Mouse (Mus musculus) midbrain, embryonic 14.5 days (tissue): ENCODE data around the gene Ppfibp1. TPM values are rescaled to one million over a fixed set of nuclear protein-coding genes. Genes with fewer than 3 reads are reported as not detected.

Experiments
- ATAC-seq: fragments of 200-750 bp; cut with Nextera tagmentation; 2 replicates; pipeline ENCODE4 v1.8.0; 2017; ENCODE audit warnings: moderate number of reproducible peaks, moderate library complexity; ENCODE audit not compliant: low FRiP score, low TSS enrichment
- DNase-seq: peaks from one replicate; pipeline ENCODE4 v3.0.0-alpha.2; 2015
- H3K27ac ChIP-seq: fragments of 300-500 bp; sonication (generic); replicated peaks from 2 replicates; pipeline ENCODE4 v1.5.1; 2014; ENCODE audit warnings: mild to moderate bottlenecking, low read depth, low read length, moderate library complexity
- H3K27me3 ChIP-seq: fragments of 300-500 bp; sonication (generic); 2 replicates; pipeline ENCODE4 v1.6.1; 2014; ENCODE audit warnings: low read length, control low read depth, mixed read lengths; ENCODE audit not compliant: control insufficient read depth, insufficient read depth
- H3K36me3 ChIP-seq: fragments of 300-500 bp; sonication (generic); 2 replicates; pipeline ENCODE4 v1.6.1; 2014; ENCODE audit warnings: low read length, control low read depth; ENCODE audit not compliant: control insufficient read depth, insufficient read depth
- H3K4me1 ChIP-seq: fragments of 300-500 bp; sonication (generic); 2 replicates; pipeline ENCODE4 v1.6.1; 2014; ENCODE audit warnings: mild to moderate bottlenecking, antibody characterized with exemption, low read length, control low read depth; ENCODE audit not compliant: control insufficient read depth, insufficient read depth
- H3K4me2 ChIP-seq: fragments of 300-500 bp; sonication (generic); 2 replicates; pipeline ENCODE4 v1.6.1; 2014; ENCODE audit warnings: mild to moderate bottlenecking, low read length, moderate library complexity
- H3K4me3 ChIP-seq: fragments of 300-500 bp; sonication (generic); replicated peaks from 2 replicates; pipeline ENCODE4 v1.5.1; 2014; ENCODE audit warnings: low read depth, low read length
- H3K9ac ChIP-seq: fragments of 300-500 bp; sonication (generic); replicated peaks from 2 replicates; pipeline ENCODE4 v1.6.1; 2014; ENCODE audit warnings: mild to moderate bottlenecking, low read length, moderate library complexity
- H3K9me3 ChIP-seq: fragments of 300-500 bp; sonication (generic); 2 replicates; pipeline ENCODE4 v1.6.1; 2016; ENCODE audit warnings: low read length, control low read depth, mixed read lengths; ENCODE audit not compliant: control insufficient read depth
- WGBS: fragments of 180-500 bp; shearing (Covaris S2); extraction: QIAGEN DNeasy Blood & Tissue Kit; methylation state at CpG from one replicate; pipeline ENCODE4 v1.1.7; 2014; 5-methylcytosine and 5-hydroxymethylcytosine counted together
- polyA plus RNA-seq: library from polyadenylated mRNA; unstranded; fragments of >200 nt; fragmentation: Nextera tagmentation; extraction: Ambion mirVana; gene quantifications from 2 replicates; pipeline ENCODE4 v1.2.1, GENCODE M21; 2014

Gene Ppfibp1
- polyA plus RNA-seq, 1 experiment from 2014 or later = 13.4 TPM

DNA sequence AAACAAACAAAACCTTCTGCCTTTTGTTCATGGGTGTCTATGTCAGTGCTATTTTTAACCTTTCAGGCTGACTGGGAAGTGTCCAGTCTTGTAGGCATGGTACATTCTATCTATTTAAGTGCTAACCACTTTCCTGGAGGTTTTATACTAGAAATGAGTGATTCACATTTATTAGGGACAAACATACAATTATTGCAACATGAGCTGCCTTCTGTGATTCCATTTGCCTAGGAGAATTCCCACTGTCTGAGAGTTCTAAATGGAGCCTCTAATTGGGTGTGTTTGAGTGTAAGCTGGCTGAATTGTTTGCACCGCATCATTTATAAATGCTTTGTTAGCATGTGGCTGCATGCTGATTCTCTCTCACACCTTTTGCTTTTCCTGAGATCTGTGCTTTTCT, 27.5 kb downstream of the Ppfibp1 start:
- no peak for ATAC-seq
- H3K27me3 ChIP-seq = no peaks in the 10 kb centered on the region
- H3K27ac ChIP-seq = no peak overlapping the region
- H3K36me3 ChIP-seq = no peaks in the 10 kb centered on the region
- DNase-seq = no peak
- WGBS = 80% methylated on average over 1 of the region's 1 CpGs
- H3K4me1 ChIP-seq = no peaks in the 10 kb centered on the region
- no peak overlapping the region for H3K4me3 ChIP-seq
- no peaks in the 10 kb centered on the region for H3K9me3 ChIP-seq
- no peak overlapping the region for H3K9ac ChIP-seq
- no peak overlapping the region for H3K4me2 ChIP-seq

DNA sequence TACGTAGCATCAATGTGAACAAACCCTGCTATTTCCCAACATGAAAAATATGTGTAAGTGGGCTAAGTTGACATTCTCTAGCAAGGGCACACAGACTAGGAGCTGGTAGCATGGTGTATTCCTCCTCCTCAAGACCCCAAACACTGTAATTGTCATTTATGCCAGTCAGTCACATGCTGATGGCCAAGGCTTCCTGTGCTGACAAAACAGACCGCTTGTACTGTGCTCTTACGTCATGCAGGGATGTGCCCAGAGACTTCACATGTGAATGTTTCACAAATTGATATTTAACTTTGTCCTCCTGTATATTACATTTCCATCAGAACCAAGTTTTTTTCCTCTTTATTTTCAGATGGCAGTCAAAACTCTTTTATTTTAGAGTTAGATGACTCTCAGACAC, 29.1 kb downstream of the Ppfibp1 start:
- Histone ChIP-seq H3K4me3 (no peak overlapping the region), H3K27me3 (no peaks in the 10 kb centered on the region), H3K4me2 (no peak overlapping the region), H3K27ac (no peak overlapping the region), H3K9me3 (no peaks in the 10 kb centered on the region), H3K4me1 (no peaks in the 10 kb centered on the region), H3K9ac (no peak overlapping the region), H3K36me3 (no peaks in the 10 kb centered on the region)
- DNase-seq (no peak), ATAC-seq (no peak)
- WGBS = 94% methylated on average over 3 of the region's 3 CpGs

DNA sequence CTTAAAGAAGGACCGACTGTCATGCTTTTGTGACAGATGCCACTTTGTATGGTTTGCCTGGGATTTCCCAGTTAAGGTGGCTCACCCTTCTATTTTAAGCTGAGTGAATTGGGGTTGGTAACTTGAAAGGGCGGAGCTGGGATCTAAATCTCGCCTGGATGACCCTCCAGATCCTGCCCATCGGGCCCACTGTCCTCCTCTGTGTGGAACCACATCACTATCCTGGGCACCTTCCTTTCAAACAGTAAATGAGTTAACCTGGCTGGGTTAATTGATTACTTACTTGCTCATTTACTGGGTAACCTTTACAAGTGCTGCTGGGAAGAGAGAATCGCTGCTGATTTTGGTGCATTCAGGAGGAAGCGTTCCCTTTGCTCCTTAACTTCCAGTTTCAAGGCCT, 30.1 kb downstream of the Ppfibp1 start:
- 89% methylated on average over 6 of the region's 6 CpGs for WGBS
- no peak overlapping the region for H3K4me3 ChIP-seq
- H3K4me1 ChIP-seq = no peaks in the 10 kb centered on the region
- no peak overlapping the region for H3K9ac ChIP-seq
- H3K9me3 ChIP-seq = no peaks in the 10 kb centered on the region
- H3K36me3 ChIP-seq = no peaks in the 10 kb centered on the region
- no peak overlapping the region for H3K27ac ChIP-seq
- DNase-seq (no peak), ATAC-seq (no peak)
- H3K27me3 ChIP-seq = no peaks in the 10 kb centered on the region
- no peak overlapping the region for H3K4me2 ChIP-seq

DNA sequence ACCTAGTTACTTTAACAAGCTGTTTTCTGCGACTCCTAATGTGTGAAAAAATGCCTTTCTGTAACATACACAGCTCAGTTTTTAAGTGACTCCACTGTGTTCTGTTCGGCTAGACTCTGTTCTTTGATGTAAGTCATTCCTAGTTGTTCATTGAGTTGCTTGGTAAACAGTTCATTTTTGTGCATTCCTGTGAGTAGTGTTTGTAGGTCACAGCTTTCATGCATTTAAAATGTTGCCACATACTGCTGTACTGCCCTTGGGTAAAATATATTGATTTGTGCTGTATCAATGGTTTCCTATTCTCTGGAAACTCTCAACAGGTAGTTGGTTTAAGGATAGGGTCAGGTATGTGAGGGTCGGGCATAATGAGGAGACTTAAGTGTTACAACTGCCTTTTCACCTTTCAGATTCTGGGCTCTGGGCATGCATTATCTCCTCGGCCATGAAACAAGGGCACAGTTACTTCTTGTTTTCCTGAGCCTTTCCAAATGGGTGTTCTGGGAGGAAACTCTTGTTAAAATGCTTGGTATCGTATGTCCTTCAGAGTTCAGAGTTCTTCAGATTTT, 38.2 kb downstream of the Ppfibp1 start:
- WGBS = 88% methylated on average over 5 of the region's 5 CpGs
- Histone ChIP-seq H3K9ac (no peak overlapping the region), H3K4me2 (no peak overlapping the region), H3K27ac (no peak overlapping the region), H3K4me1 (no peaks in the 10 kb centered on the region), H3K27me3 (no peaks in the 10 kb centered on the region), H3K9me3 (no peaks in the 10 kb centered on the region), H3K36me3 (no peaks in the 10 kb centered on the region), H3K4me3 (no peak overlapping the region)
- ATAC-seq (no peak), DNase-seq (no peak)

DNA sequence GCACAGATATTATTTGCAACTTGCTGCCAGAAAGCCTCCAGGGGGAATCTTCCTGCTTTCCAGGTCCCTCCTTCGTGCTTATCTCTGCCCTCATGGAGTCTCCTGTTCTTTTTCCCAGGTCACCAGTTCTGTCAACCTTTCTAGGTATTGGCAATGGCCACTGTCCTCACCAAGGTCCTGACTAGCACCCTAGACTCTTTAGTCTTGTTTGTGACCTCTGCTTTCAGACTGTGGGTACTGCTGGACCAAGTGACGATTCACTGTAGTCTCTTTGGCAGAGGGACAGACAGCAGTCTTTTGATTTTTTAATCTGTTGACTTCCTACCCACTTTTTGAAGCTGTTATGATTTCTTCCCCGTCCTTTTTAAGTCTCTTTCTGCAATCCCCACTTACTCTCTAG, 39.8 kb downstream of the Ppfibp1 start:
- Histone ChIP-seq H3K27ac (no peak overlapping the region), H3K27me3 (no peaks in the 10 kb centered on the region), H3K9ac (no peak overlapping the region), H3K4me3 (no peak overlapping the region), H3K36me3 (no peaks in the 10 kb centered on the region), H3K4me1 (no peaks in the 10 kb centered on the region), H3K9me3 (no peaks in the 10 kb centered on the region), H3K4me2 (no peak overlapping the region)
- DNase-seq (no peak), ATAC-seq (no peak)
- WGBS = 56% methylated on average over 3 of the region's 3 CpGs

DNA sequence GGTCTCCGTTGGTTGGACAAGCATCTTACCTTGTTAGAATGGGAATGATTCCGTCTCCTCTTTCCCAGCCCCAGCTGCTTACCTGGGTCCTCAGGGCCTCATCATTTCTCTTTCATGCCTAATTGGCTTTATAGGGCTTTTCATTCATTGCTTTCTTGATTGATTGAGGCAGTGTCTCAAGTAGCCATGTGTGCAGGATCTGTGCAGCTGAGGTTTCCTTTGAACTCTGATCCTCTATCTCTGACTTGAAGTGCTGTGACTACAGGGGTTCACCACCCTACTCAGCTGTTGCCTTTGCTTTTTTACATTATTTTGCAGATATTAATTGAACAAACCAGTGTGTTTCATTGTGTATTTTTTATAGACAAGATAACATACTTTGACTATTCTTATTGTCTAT, 40.7 kb downstream of the Ppfibp1 start:
- ATAC-seq (no peak), DNase-seq (no peak)
- Histone ChIP-seq H3K9me3 (no peaks in the 10 kb centered on the region), H3K9ac (no peak overlapping the region), H3K4me3 (no peak overlapping the region), H3K27me3 (no peaks in the 10 kb centered on the region), H3K27ac (no peak overlapping the region), H3K4me2 (no peak overlapping the region), H3K4me1 (no peaks in the 10 kb centered on the region), H3K36me3 (no peaks in the 10 kb centered on the region)
- WGBS = 45% methylated on average over 2 of the region's 2 CpGs

DNA sequence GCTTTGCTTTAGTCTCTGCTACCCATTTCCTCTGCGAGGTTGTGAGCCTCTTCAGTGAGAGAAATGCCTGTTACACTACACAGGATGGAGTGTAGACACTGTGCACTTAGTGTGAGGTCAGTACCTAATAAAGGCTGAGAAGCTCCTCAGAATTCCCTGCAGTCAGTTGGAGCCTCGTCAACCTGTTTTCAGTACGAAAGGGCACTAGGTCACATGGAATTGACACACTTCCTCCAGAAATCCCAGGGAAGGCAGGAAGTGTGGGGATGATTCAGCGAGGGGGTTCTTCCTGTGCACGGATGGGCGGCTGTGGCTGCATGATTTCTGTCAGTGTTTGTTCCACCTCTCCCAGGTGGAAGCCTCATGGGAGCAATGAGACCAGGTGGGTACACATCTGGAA, 44.8 kb downstream of the Ppfibp1 start:
- H3K9ac ChIP-seq = no peak overlapping the region
- no peak for DNase-seq
- no peaks in the 10 kb centered on the region for H3K9me3 ChIP-seq
- H3K27ac ChIP-seq = 0 out of 2 replicates have a peak overlapping the region, but pooled peaks have one; percentile 8
- no peaks in the 10 kb centered on the region for H3K36me3 ChIP-seq
- no peaks in the 10 kb centered on the region for H3K27me3 ChIP-seq
- no peaks in the 10 kb centered on the region for H3K4me1 ChIP-seq
- H3K4me2 ChIP-seq = no peak overlapping the region
- WGBS = 78% methylated on average over 6 of the region's 6 CpGs
- ATAC-seq = no peak
- no peak overlapping the region for H3K4me3 ChIP-seq

DNA sequence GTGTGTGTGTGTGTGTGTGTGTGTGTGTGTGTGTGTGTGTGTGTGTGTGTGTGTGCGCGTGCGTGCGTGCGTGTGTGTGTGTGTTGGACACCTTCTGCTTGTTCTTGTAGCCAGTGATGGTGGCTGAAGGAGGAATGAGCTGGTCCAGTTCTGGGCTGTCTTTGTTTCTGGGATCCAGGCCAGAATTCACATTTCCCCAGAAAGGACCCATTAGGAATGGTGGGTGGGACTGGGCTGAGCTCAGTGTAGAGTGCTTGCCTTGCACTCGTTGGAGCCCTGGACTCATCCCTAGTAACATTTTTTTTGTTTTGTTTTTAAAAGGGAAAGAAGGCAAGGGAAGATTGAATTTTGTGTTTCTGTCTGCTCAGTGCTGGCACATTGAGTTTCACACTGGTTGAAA, 47.7 kb downstream of the Ppfibp1 start:
- peak; percentile 28 for DNase-seq
- WGBS = 88% methylated on average over 6 of the region's 6 CpGs

DNA sequence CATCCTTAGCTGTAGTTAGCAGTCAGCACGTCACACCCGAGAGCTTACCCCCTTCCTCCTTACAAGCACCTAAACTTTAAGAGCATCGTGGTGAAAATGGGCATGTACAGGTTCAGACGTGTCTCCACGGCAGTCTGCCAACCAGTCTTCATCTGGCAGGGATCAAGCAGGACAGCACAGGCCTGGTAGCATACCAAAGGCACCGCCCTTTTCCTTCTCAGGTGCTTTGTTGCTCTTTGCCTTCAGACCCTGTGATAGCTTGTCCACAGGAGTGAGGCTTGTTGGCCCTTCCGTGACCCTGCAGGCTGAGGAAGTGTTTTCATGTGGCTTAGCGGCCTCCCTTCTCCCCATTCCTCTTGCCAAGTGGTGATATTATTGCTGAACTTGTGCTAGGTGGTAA, 50.7 kb downstream of the Ppfibp1 start:
- ATAC-seq (no peak), DNase-seq (no peak)
- Histone ChIP-seq H3K36me3 (no peaks in the 10 kb centered on the region), H3K4me1 (no peaks in the 10 kb centered on the region), H3K4me3 (no peak overlapping the region), H3K9me3 (no peaks in the 10 kb centered on the region), H3K27me3 (no peaks in the 10 kb centered on the region), H3K9ac (no peak overlapping the region), H3K4me2 (no peak overlapping the region), H3K27ac (no peak overlapping the region)
- WGBS = 92% methylated on average over 8 of the region's 8 CpGs

More for the DNA sequence above, 47.7 kb downstream of the Ppfibp1 start:
- Histone ChIP-seq H3K9ac (no peak overlapping the region), H3K4me1 (no peaks in the 10 kb centered on the region), H3K4me2 (no peak overlapping the region), H3K27me3 (no peaks in the 10 kb centered on the region), H3K4me3 (no peak overlapping the region), H3K27ac (no peak overlapping the region), H3K9me3 (no peaks in the 10 kb centered on the region), H3K36me3 (no peaks in the 10 kb centered on the region)
- no peak for ATAC-seq
